Mouse (Mus musculus) small intestine, adult 2 months (tissue): ENCODE results near the gene Cdk15. TPM values are rescaled to one million over a fixed set of nuclear protein-coding genes. Genes with fewer than 3 reads are reported as not detected.

Experiments used
- H3K27ac ChIP-seq: fragments of 200-500 bp; 2 replicates; pipeline ENCODE4 v1.5.1; 2012; ENCODE audit warnings: low read depth, low read length, control low read depth, inconsistent platforms; ENCODE audit not compliant: insufficient read depth
- H3K27me3 ChIP-seq: fragments of 200-500 bp; 2 replicates; pipeline ENCODE4 v1.6.1; 2012; ENCODE audit warnings: mild to moderate bottlenecking, moderate library complexity, low read length, inconsistent platforms; ENCODE audit not compliant: control insufficient read depth, insufficient read depth
- H3K36me3 ChIP-seq: fragments of 200-500 bp; 2 replicates; pipeline ENCODE4 v1.6.1; 2012; ENCODE audit warnings: mild to moderate bottlenecking, low read length, control low read depth, inconsistent platforms; ENCODE audit not compliant: control insufficient read depth, insufficient read depth
- H3K4me1 ChIP-seq: fragments of 200-500 bp; 2 replicates; pipeline ENCODE4 v1.6.1; 2012; ENCODE audit warnings: low read length, inconsistent platforms, mixed read lengths; ENCODE audit not compliant: control insufficient read depth, insufficient read depth, insufficient read length
- H3K4me3 ChIP-seq: fragments of 200-500 bp; 2 replicates; pipeline ENCODE4 v1.5.1; 2012; ENCODE audit warnings: low read depth, mild to moderate bottlenecking, control low read depth, inconsistent platforms, low read length, moderate library complexity
- CTCF ChIP-seq: fragments of 200-500 bp; IDR thresholded peaks from 2 replicates; pipeline ENCODE4 v1.5.1; 2012; ENCODE audit warnings: low read depth, mild to moderate bottlenecking, control low read depth, inconsistent platforms, low read length, moderate library complexity, mixed read lengths; ENCODE audit not compliant: insufficient replicate concordance, insufficient read length; ENCODE audit errors: extremely low read depth
- POLR2A ChIP-seq: fragments of 200-500 bp; IDR thresholded peaks from 2 replicates; pipeline ENCODE4 v1.6.1; 2012; ENCODE audit warnings: low read depth, mild to moderate bottlenecking, control low read depth, inconsistent platforms, low read length, moderate library complexity
- WGBS: fragments of 180-500 bp; shearing (Covaris S2); methylation state at CpG from one replicate; pipeline ENCODE4 v1.1.7; 2018; 5-methylcytosine and 5-hydroxymethylcytosine counted together
- polyA plus RNA-seq: library from polyadenylated mRNA; depleted of rRNA; stranded (reverse); fragments of >200 nt; gene quantifications from 2 replicates; pipeline ENCODE4 v1.2.3, GENCODE M21; 2012; rRNA removed

Gene Cdk15
- polyA plus RNA-seq, 1 experiment = not detected

GRCm38 (mm10) chr1:59394072-59394471, 137.4 kb downstream of the Cdk15 start:
- TF ChIP-seq POLR2A (no peak), CTCF (no peak)
- peak overlapping the region; percentile 59; the same call in 1 of the 2 replicates for H3K27ac ChIP-seq
- 49% methylated on average over 4 of the region's 4 CpGs for WGBS

GRCm38 (mm10) chr1:59394616-59395015, 137.9 kb downstream of the Cdk15 start:
- Histone ChIP-seq H3K4me3 (no peak overlapping the region), H3K36me3 (no peaks in the 10 kb centered on the region), H3K27ac (peak overlapping the region; percentile 59; the same call in 1 of the 2 replicates), H3K4me1 (peaks cover 25% of the 10 kb centered on the region), H3K27me3 (no peaks in the 10 kb centered on the region)
- 63% methylated on average over 6 of the region's 6 CpGs for WGBS
- TF ChIP-seq CTCF = no peak
- TF ChIP-seq POLR2A = no peak

More at GRCm38 (mm10) chr1:59394072-59394471, 137.4 kb downstream of the Cdk15 start:
- Histone ChIP-seq H3K4me3 (no peak overlapping the region), H3K36me3 (no peaks in the 10 kb centered on the region), H3K4me1 (peaks cover 25% of the 10 kb centered on the region), H3K27me3 (no peaks in the 10 kb centered on the region)

GRCm38 (mm10) chr1:59395992-59396391, 139.3 kb downstream of the Cdk15 start:
- H3K36me3 ChIP-seq = no peaks in the 10 kb centered on the region
- WGBS = 26% methylated on average over 2 of the region's 2 CpGs

GRCm38 (mm10) chr1:59399554-59400325, 143.0 kb downstream of the Cdk15 start:
- no peak for TF ChIP-seq CTCF
- no peak for TF ChIP-seq POLR2A
- no peaks in the 10 kb centered on the region for H3K36me3 ChIP-seq
- WGBS = 62% methylated on average over 2 of the region's 2 CpGs

More at GRCm38 (mm10) chr1:59395992-59396391, 139.3 kb downstream of the Cdk15 start:
- Histone ChIP-seq H3K4me3 (no peak overlapping the region), H3K4me1 (peaks cover 25% of the 10 kb centered on the region), H3K27me3 (no peaks in the 10 kb centered on the region), H3K27ac (peak overlapping the region; percentile 43; the same call in 1 of the 2 replicates)
- TF ChIP-seq POLR2A = no peak
- TF ChIP-seq CTCF = no peak

GRCm38 (mm10) chr1:59401253-59401652, 144.5 kb downstream of the Cdk15 start:
- Histone ChIP-seq H3K27ac (no peak overlapping the region), H3K4me1 (peaks cover 3% of the 10 kb centered on the region; the same call in 1 of the 2 replicates), H3K36me3 (no peaks in the 10 kb centered on the region), H3K27me3 (no peaks in the 10 kb centered on the region), H3K4me3 (no peak overlapping the region)
- TF ChIP-seq CTCF (no peak), POLR2A (no peak)
- 54% methylated on average over 4 of the region's 4 CpGs for WGBS

More at GRCm38 (mm10) chr1:59399554-59400325, 143.0 kb downstream of the Cdk15 start:
- no peak overlapping the region for H3K27ac ChIP-seq
- no peaks in the 10 kb centered on the region for H3K27me3 ChIP-seq
- no peak overlapping the region for H3K4me3 ChIP-seq
- peaks cover 15% of the 10 kb centered on the region for H3K4me1 ChIP-seq

Other genes starting within 250 kb of the Cdk15 start
- gene C2cd6, start 162.0 kb upstream of the Cdk15 start, polyA plus RNA-seq = not detected in 2 replicates
- 0.47 and 0.51 TPM in 2 replicates for gene Tmem237, start 136.5 kb upstream of the Cdk15 start, polyA plus RNA-seq
- 1.4 and 2.9 TPM in 2 replicates for gene Mpp4, start 93.5 kb upstream of the Cdk15 start, polyA plus RNA-seq
- 4.1 and 9.2 TPM in 2 replicates for gene Als2, start 19.7 kb upstream of the Cdk15 start, polyA plus RNA-seq
- gene Fzd7, start 225.5 kb downstream of the Cdk15 start, polyA plus RNA-seq = 10.5 and 15.1 TPM in 2 replicates